In genomic region chrX:74124975-74125374, GRCm38 (mm10) we compare ENCODE assay signal across 11 mouse cellular contexts. TPM values are rescaled to one million over a fixed set of nuclear protein-coding genes. Genes with fewer than 3 reads are reported as not detected.
DNase-seq lines count a peak whose midpoint lies in the region; ATAC-seq and TF ChIP-seq lines count a peak whose summit lies in the region.
"Had no signal": no experiment of that assay in that cellular context is flagged by ENCODE, and none has a peak within 500 bp of the region (broad histone marks: within the 10 kb centered on the region; RNA-seq: fewer than 3 reads in every experiment).

No protein-coding gene starts in this region.

- no peaks in the 10 kb centered on the region for H3K4me1 ChIP-seq in midbrain, postnatal 0 days (ENCODE audit: insufficient read depth, low read length)
- no peaks in the 10 kb centered on the region for H3K4me1 ChIP-seq in midbrain, embryonic 14.5 days (ENCODE audit: control insufficient read depth, insufficient read depth, low read length)
- no peaks in the 10 kb centered on the region for H3K4me1 ChIP-seq in liver, postnatal 0 days (ENCODE audit: insufficient read depth)

- no peaks in the 10 kb centered on the region for H3K27me3 ChIP-seq in midbrain, postnatal 0 days (ENCODE audit: insufficient read depth, low read length)
- no peaks in the 10 kb centered on the region for H3K27me3 ChIP-seq in midbrain, embryonic 14.5 days (ENCODE audit: control insufficient read depth, insufficient read depth, low read length)
- no peaks in the 10 kb centered on the region for H3K27me3 ChIP-seq in liver, postnatal 0 days (ENCODE audit: insufficient read depth, low read length)

- TF ChIP-seq CTCF in midbrain, postnatal 0 days (IDR thresholded peaks at IDR 0.05) = 0 out of 2 replicates have a peak, but pooled peaks have one; percentile 5
- peak; percentile 47 for TF ChIP-seq CTCF in liver, postnatal 0 days (IDR thresholded peaks at IDR 0.05; ENCODE audit: low read depth)

- H3K9ac ChIP-seq in midbrain, postnatal 0 days (replicated peaks; ENCODE audit: low read length, poor library complexity, severe bottlenecking) = no peak overlapping the region
- H3K9ac ChIP-seq in midbrain, embryonic 14.5 days (replicated peaks; ENCODE audit: low read length) = no peak overlapping the region
- no peak overlapping the region for H3K9ac ChIP-seq in liver, postnatal 0 days (replicated peaks)

- intact Hi-C loops in left cerebral cortex, postnatal 4 days (cut with DNase I) = no loop called here

- WGBS in midbrain, postnatal 0 days = 54% methylated on average over 2 of the region's 2 CpGs
- 59% methylated on average over 2 of the region's 2 CpGs for WGBS in midbrain, embryonic 14.5 days
- 45% methylated on average over 2 of the region's 2 CpGs for WGBS in liver, postnatal 0 days (ENCODE audit: insufficient replicate concordance)

- ATAC-seq in midbrain, postnatal 0 days (ENCODE audit: low FRiP score) = no peak
- no peak for ATAC-seq in midbrain, embryonic 14.5 days (ENCODE audit: low FRiP score, low TSS enrichment)
- no peak for ATAC-seq in liver, postnatal 0 days

- no peak overlapping the region for H3K4me3 ChIP-seq in midbrain, postnatal 0 days (ENCODE audit: low read depth, low read length)
- no peak overlapping the region for H3K4me3 ChIP-seq in midbrain, embryonic 14.5 days (replicated peaks; ENCODE audit: low read depth, low read length)
- no peak overlapping the region for H3K4me3 ChIP-seq in liver, postnatal 0 days (ENCODE audit: low read depth, low read length)

- H3K9me3 ChIP-seq in midbrain, postnatal 0 days (ENCODE audit: low read length) = no peaks in the 10 kb centered on the region
- no peaks in the 10 kb centered on the region for H3K9me3 ChIP-seq in midbrain, embryonic 14.5 days (ENCODE audit: control insufficient read depth, low read length)
- no peaks in the 10 kb centered on the region for H3K9me3 ChIP-seq in liver, postnatal 0 days (ENCODE audit: low read length)

- H3K27ac ChIP-seq in midbrain, postnatal 0 days (ENCODE audit: low read depth, low read length) = no peak overlapping the region
- no peak overlapping the region for H3K27ac ChIP-seq in midbrain, embryonic 14.5 days (replicated peaks; ENCODE audit: low read depth, low read length)
- no peak overlapping the region for H3K27ac ChIP-seq in liver, postnatal 0 days (ENCODE audit: low read depth)

- no peak overlapping the region for H3K4me2 ChIP-seq in midbrain, postnatal 0 days (ENCODE audit: low read depth, low read length, poor library complexity, severe bottlenecking)
- H3K4me2 ChIP-seq in midbrain, embryonic 14.5 days (ENCODE audit: low read length) = no peak overlapping the region
- no peak overlapping the region for H3K4me2 ChIP-seq in liver, postnatal 0 days (ENCODE audit: low read depth, low read length)

- DNase-seq in adrenal gland, postnatal 36 days = peak; percentile 3 to 7
- no peak for DNase-seq in adrenal gland, postnatal 25 days
- no peak for DNase-seq in midbrain, postnatal 0 days (ENCODE audit: low spot score)
- no peak for DNase-seq in midbrain, embryonic 14.5 days
- peak; percentile 15 for DNase-seq in liver, postnatal 0 days
- DNase-seq in thymus, postnatal 25 days = peak; percentile 54
- DNase-seq in cerebellum, adult 9-11 months = no peak
- DNase-seq in left cerebral cortex, postnatal 4 days = no peak
- DNase-seq: cerebellum, adult 8-10 months had no signal

- no peaks in the 10 kb centered on the region for H3K36me3 ChIP-seq in midbrain, postnatal 0 days (ENCODE audit: insufficient read depth, low read length)
- no peaks in the 10 kb centered on the region for H3K36me3 ChIP-seq in midbrain, embryonic 14.5 days (ENCODE audit: control insufficient read depth, insufficient read depth, low read length)
- H3K36me3 ChIP-seq in liver, postnatal 0 days (replicated peaks; ENCODE audit: insufficient read depth, low read length) = no peaks in the 10 kb centered on the region

- no peak for TF ChIP-seq EP300 in liver, postnatal 0 days (IDR thresholded peaks at IDR 0.05; ENCODE audit: low read depth)

RNA-seq across cellular contexts. Expression of gene Opn1mw, which starts 2.3 kb away (rescaled TPM):
- not detected for total RNA-seq in adrenal gland, postnatal 36 days (2021)
- total RNA-seq in adrenal gland, postnatal 25 days (2021) = not detected in 2 replicates
- total RNA-seq in midbrain, postnatal 0 days (2014; rRNA removed) = not detected in 2 replicates
- polyA plus RNA-seq in midbrain, postnatal 0 days (2015; fragmentation: Nextera tagmentation; extraction: Ambion mirVana) = not detected in 2 replicates
- not detected in 2 replicates for polyA plus RNA-seq in midbrain, embryonic 14.5 days (2014; fragmentation: Nextera tagmentation; extraction: Ambion mirVana)
- polyA plus RNA-seq in liver, postnatal 0 days (2015; fragmentation: Nextera tagmentation; extraction: Ambion mirVana) = not detected in 2 replicates
- total RNA-seq in left cerebral cortex, postnatal 4 days (2021) = not detected
- polyA plus RNA-seq: urinary bladder, adult 2 months had no signal

RNA-seq across cellular contexts. Expression of gene Mecp2, which starts 10.2 kb away (rescaled TPM):
- 10 to 100 TPM; 35.1 to 38.4 TPM for total RNA-seq in adrenal gland, postnatal 36 days (2021)
- total RNA-seq in adrenal gland, postnatal 25 days (2021) = 34.3 and 42.6 TPM in 2 replicates
- 84.7 and 100 TPM in 2 replicates for total RNA-seq in midbrain, postnatal 0 days (2014; rRNA removed)
- 10.6 and 12.3 TPM in 2 replicates for polyA plus RNA-seq in midbrain, postnatal 0 days (2015; fragmentation: Nextera tagmentation; extraction: Ambion mirVana)
- 17.8 and 19.4 TPM in 2 replicates for polyA plus RNA-seq in midbrain, embryonic 14.5 days (2014; fragmentation: Nextera tagmentation; extraction: Ambion mirVana)
- 4.7 and 5.4 TPM in 2 replicates for polyA plus RNA-seq in liver, postnatal 0 days (2015; fragmentation: Nextera tagmentation; extraction: Ambion mirVana)
- total RNA-seq in left cerebral cortex, postnatal 4 days (2021) = 10 to 100 TPM; 81.8 to 88.9 TPM

RNA-seq across cellular contexts. Expression of gene Tex28, which starts 42.7 kb away (rescaled TPM):
- not detected for total RNA-seq in adrenal gland, postnatal 36 days (2021)
- not detected in 2 replicates for total RNA-seq in adrenal gland, postnatal 25 days (2021)
- total RNA-seq in midbrain, postnatal 0 days (2014; rRNA removed) = not detected in 2 replicates
- not detected in 2 replicates for polyA plus RNA-seq in midbrain, postnatal 0 days (2015; fragmentation: Nextera tagmentation; extraction: Ambion mirVana)
- not detected in 2 replicates for polyA plus RNA-seq in midbrain, embryonic 14.5 days (2014; fragmentation: Nextera tagmentation; extraction: Ambion mirVana)
- polyA plus RNA-seq in liver, postnatal 0 days (2015; fragmentation: Nextera tagmentation; extraction: Ambion mirVana) = not detected in 2 replicates
- not detected for total RNA-seq in left cerebral cortex, postnatal 4 days (2021)
- polyA plus RNA-seq: frontal cortex, adult 2 months; urinary bladder, adult 2 months had no signal

RNA-seq across cellular contexts. Expression of gene Tktl1, which starts 52.1 kb away (rescaled TPM):
- total RNA-seq in adrenal gland, postnatal 36 days (2021) = not detected
- total RNA-seq in adrenal gland, postnatal 25 days (2021) = not detected in 2 replicates
- total RNA-seq in midbrain, postnatal 0 days (2014; rRNA removed) = not detected in 2 replicates
- 0.06 TPM in 1 of 2 replicates, not detected in the other for polyA plus RNA-seq in midbrain, postnatal 0 days (2015; fragmentation: Nextera tagmentation; extraction: Ambion mirVana)
- polyA plus RNA-seq in midbrain, embryonic 14.5 days (2014; fragmentation: Nextera tagmentation; extraction: Ambion mirVana) = 0.08 and 0.20 TPM in 2 replicates
- polyA plus RNA-seq in liver, postnatal 0 days (2015; fragmentation: Nextera tagmentation; extraction: Ambion mirVana) = not detected in 2 replicates
- not detected for total RNA-seq in left cerebral cortex, postnatal 4 days (2021)

Comparison
In these comparisons a context has a peak if more than half of its experiments do, and no peak if none do; other contexts are left out.
1. DNase-seq: peak in adrenal gland, postnatal 36 days (2 of 2), liver, postnatal 0 days (single experiment) and thymus, postnatal 25 days (single experiment); none in adrenal gland, postnatal 25 days (single experiment), midbrain, postnatal 0 days (single experiment), midbrain, embryonic 14.5 days (single experiment), cerebellum, adult 9-11 months (single experiment) and left cerebral cortex, postnatal 4 days (single experiment).